ENCODE assay signal across 23 mouse cellular contexts in the genomic region with DNA sequence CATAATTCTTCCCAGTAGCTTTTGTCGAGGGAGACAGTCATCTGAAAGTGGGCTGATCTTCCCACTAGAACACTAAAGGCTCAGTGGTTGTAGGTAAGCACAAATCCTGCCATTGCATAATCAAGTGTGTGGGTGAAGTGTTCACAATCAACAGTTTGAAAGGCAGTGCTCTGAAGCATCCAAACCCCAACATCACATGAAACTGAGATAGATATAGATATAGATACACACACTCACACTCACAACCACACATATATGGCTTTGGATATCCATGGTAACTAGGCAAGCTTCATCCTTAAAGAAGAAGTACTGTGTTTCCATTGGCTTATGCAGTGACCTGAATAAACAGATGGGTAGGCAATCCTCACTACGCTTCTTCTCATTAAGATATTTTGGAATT. TPM values are rescaled to one million over a fixed set of nuclear protein-coding genes. Genes with fewer than 3 reads are reported as not detected.
DNase-seq lines count a peak whose midpoint lies in the region; ATAC-seq and TF ChIP-seq lines count a peak whose summit lies in the region.
"Had no signal": no experiment of that assay in that cellular context is flagged by ENCODE, and none has a peak within 500 bp of the region (broad histone marks: within the 10 kb centered on the region; RNA-seq: fewer than 3 reads in every experiment).

No protein-coding gene starts in this region.

- 96% methylated on average over 2 of the region's 2 CpGs for WGBS in hindbrain, postnatal 0 days

- H3K27ac ChIP-seq in hindbrain, postnatal 0 days = no peak overlapping the region
- H3K27ac ChIP-seq: embryonic facial prominence, embryonic 12.5 days; hindbrain, embryonic 15.5 days; intestine, embryonic 15.5 days; limb, embryonic 13.5 days; liver, embryonic 12.5 days; midbrain, embryonic 12.5 days; neural tube, embryonic 15.5 days had no signal

- peaks cover 9% of the 10 kb centered on the region; the same call in 1 of the 2 replicates for H3K36me3 ChIP-seq in hindbrain, postnatal 0 days (ENCODE audit: insufficient read depth, low read length)
- H3K36me3 ChIP-seq: intestine, embryonic 15.5 days had no signal

- no peaks in the 10 kb centered on the region for H3K9me3 ChIP-seq in hindbrain, postnatal 0 days (ENCODE audit: low read length)
- H3K9me3 ChIP-seq: embryonic facial prominence, embryonic 12.5 days; hindbrain, embryonic 15.5 days; intestine, embryonic 15.5 days; limb, embryonic 13.5 days; liver, embryonic 12.5 days; midbrain, embryonic 12.5 days; neural tube, embryonic 15.5 days had no signal

- peak; percentile 71 for ATAC-seq in frontal cortex, adult (ENCODE audit: low TSS enrichment)
- ATAC-seq in hindbrain, postnatal 0 days = no peak
- ATAC-seq: intestine, embryonic 15.5 days; liver, embryonic 12.5 days had no signal

- no peak overlapping the region for H3K4me3 ChIP-seq in hindbrain, postnatal 0 days (ENCODE audit: low read length)
- H3K4me3 ChIP-seq: embryonic facial prominence, embryonic 12.5 days; hindbrain, embryonic 15.5 days; intestine, embryonic 15.5 days; limb, embryonic 13.5 days; liver, embryonic 12.5 days; midbrain, embryonic 12.5 days; neural tube, embryonic 15.5 days had no signal

- H3K4me2 ChIP-seq in hindbrain, postnatal 0 days (ENCODE audit: low read depth, low read length) = no peak overlapping the region
- H3K4me2 ChIP-seq: embryonic facial prominence, embryonic 12.5 days; hindbrain, embryonic 15.5 days; intestine, embryonic 15.5 days; limb, embryonic 13.5 days; liver, embryonic 12.5 days; midbrain, embryonic 12.5 days; neural tube, embryonic 15.5 days had no signal

- no peak overlapping the region for H3K9ac ChIP-seq in hindbrain, postnatal 0 days (replicated peaks; ENCODE audit: low read length)
- H3K9ac ChIP-seq: embryonic facial prominence, embryonic 12.5 days; hindbrain, embryonic 15.5 days; intestine, embryonic 15.5 days; limb, embryonic 13.5 days; liver, embryonic 12.5 days; midbrain, embryonic 12.5 days; neural tube, embryonic 15.5 days had no signal

- H3K27me3 ChIP-seq in hindbrain, postnatal 0 days (ENCODE audit: insufficient read depth, low read length) = no peaks in the 10 kb centered on the region
- H3K27me3 ChIP-seq: embryonic facial prominence, embryonic 12.5 days; hindbrain, embryonic 15.5 days; intestine, embryonic 15.5 days; limb, embryonic 13.5 days; liver, embryonic 12.5 days; midbrain, embryonic 12.5 days; neural tube, embryonic 15.5 days had no signal

- no peaks in the 10 kb centered on the region for H3K4me1 ChIP-seq in hindbrain, postnatal 0 days (ENCODE audit: insufficient read depth, low read length)
- H3K4me1 ChIP-seq: embryonic facial prominence, embryonic 12.5 days; hindbrain, embryonic 15.5 days; intestine, embryonic 15.5 days; limb, embryonic 13.5 days; midbrain, embryonic 12.5 days; neural tube, embryonic 15.5 days had no signal

- no peak for DNase-seq in frontal cortex, postnatal 14 days (ENCODE audit: low spot score in 2 of 2)
- peak; percentile 57 to 65 for DNase-seq in right cerebral cortex, adult 2 months (ENCODE audit: low spot score in 2 of 2)
- DNase-seq in right cerebral cortex, postnatal 4 days = no peak
- peak; percentile 66 to 69 for DNase-seq in left cerebral cortex, adult 9 months (ENCODE audit: low spot score in 2 of 2)
- DNase-seq in telencephalon, adult 2 months (ENCODE audit: low read depth, low spot score) = peak; percentile 90
- DNase-seq in hindbrain, postnatal 0 days (ENCODE audit: low spot score) = no peak
- DNase-seq in thymus, adult 18-20 months = no peak
- DNase-seq: adrenal gland, postnatal 14 days; cerebellum, adult 9-11 months; heart, postnatal 4 days; kidney, adult 8-10 months; kidney, postnatal 14 days; lung, adult 18-20 months; lung, postnatal 10 days; thymus, postnatal 36 days had no signal

- no peak for TF ChIP-seq CTCF in hindbrain, postnatal 0 days (IDR thresholded peaks at IDR 0.05; ENCODE audit: low read depth)

RNA-seq across cellular contexts. Expression of gene Armh3, which starts 50.5 kb away (rescaled TPM):
- 17.5 and 19.1 TPM in 2 replicates for total RNA-seq in hindbrain, postnatal 0 days (2014; rRNA removed)
- polyA plus RNA-seq in hindbrain, postnatal 0 days (2015; fragmentation: Nextera tagmentation; extraction: Ambion mirVana) = 15.0 and 16.5 TPM in 2 replicates

RNA-seq across cellular contexts. Expression of gene Hps6, which starts 55.5 kb away (rescaled TPM):
- total RNA-seq in hindbrain, postnatal 0 days (2014; rRNA removed) = 10.6 and 13.1 TPM in 2 replicates
- 4.7 TPM in 2 replicates for polyA plus RNA-seq in hindbrain, postnatal 0 days (2015; fragmentation: Nextera tagmentation; extraction: Ambion mirVana)

Comparison
In these comparisons a context has a peak if more than half of its experiments do, and no peak if none do; other contexts are left out.
1. DNase-seq: peak in right cerebral cortex, adult 2 months (2 of 2), left cerebral cortex, adult 9 months (2 of 2) and telencephalon, adult 2 months (single experiment); none in frontal cortex, postnatal 14 days (0 of 2), right cerebral cortex, postnatal 4 days (single experiment), hindbrain, postnatal 0 days (single experiment) and thymus, adult 18-20 months (0 of 2).